Mouse (Mus musculus): ENCODE data around the gene Ndufaf1. TPM values are rescaled to one million over a fixed set of nuclear protein-coding genes. Genes with fewer than 3 reads are reported as not detected.
"Not testable (repeated sequence)": the region's sequence is repeated elsewhere in the genome, so short reads cannot be mapped to it uniquely, and the experiment has no call there.

The Ndufaf1 gene
- polyA plus RNA-seq, 1 experiment from 2014 or later, result 39.5 TPM

- H3K9ac ChIP-seq (replicated peaks; ENCODE audit: low read depth, low read length), result no peak overlapping the region
- no peak overlapping the region for H3K27ac ChIP-seq (ENCODE audit: low read length)
- 78% methylated on average over 9 of the region's 9 CpGs for WGBS
- H3K27me3 ChIP-seq (ENCODE audit: control insufficient read depth, insufficient read depth, low read length), result no peaks in the 10 kb centered on the region
- no peak for ATAC-seq (ENCODE audit: insufficient number of reproducible peaks, insufficient read depth, low FRiP score, low read depth)
- peaks cover 8% of the 10 kb centered on the region for H3K36me3 ChIP-seq (ENCODE audit: control insufficient read depth, insufficient read depth, low read length)
- H3K4me3 ChIP-seq (ENCODE audit: low read depth, low read length), result no peak overlapping the region
- H3K4me1 ChIP-seq (ENCODE audit: control insufficient read depth, insufficient read depth, low read length), result no peaks in the 10 kb centered on the region
- no peak overlapping the region for H3K4me2 ChIP-seq (replicated peaks; ENCODE audit: low read depth, low read length)
- H3K9me3 ChIP-seq (ENCODE audit: control insufficient read depth, low read depth, low read length), result no peaks in the 10 kb centered on the region
Measured at GRCm38 (mm10) chr2:119692003-119692701, 29.5 kb upstream of the Ndufaf1 start.

- Histone ChIP-seq H3K27ac (ENCODE audit: low read length) (no peak overlapping the region), H3K4me3 (ENCODE audit: low read depth, low read length) (no peak overlapping the region), H3K9ac (replicated peaks; ENCODE audit: low read depth, low read length) (no peak overlapping the region), H3K4me1 (ENCODE audit: control insufficient read depth, insufficient read depth, low read length) (no peaks in the 10 kb centered on the region), H3K4me2 (replicated peaks; ENCODE audit: low read depth, low read length) (no peak overlapping the region), H3K27me3 (ENCODE audit: control insufficient read depth, insufficient read depth, low read length) (no peaks in the 10 kb centered on the region), H3K36me3 (ENCODE audit: control insufficient read depth, insufficient read depth, low read length) (peaks cover 9% of the 10 kb centered on the region; the same call in 1 of the 2 replicates), H3K9me3 (ENCODE audit: control insufficient read depth, low read depth, low read length) (no peaks in the 10 kb centered on the region)
- 100% methylated on average over 2 of the region's 2 CpGs for WGBS
- no peak for ATAC-seq (ENCODE audit: insufficient number of reproducible peaks, insufficient read depth, low FRiP score, low read depth)
Measured at GRCm38 (mm10) chr2:119683706-119684105, 21.1 kb upstream of the Ndufaf1 start.

GRCm38 (mm10) chr2:119675831-119676230 is 13.2 kb upstream of the Ndufaf1 start:
- H3K9ac ChIP-seq (replicated peaks; ENCODE audit: low read depth, low read length), result peak overlapping the region; percentile 97
- H3K4me1 ChIP-seq (ENCODE audit: control insufficient read depth, insufficient read depth, low read length), result 0 out of 2 replicates have a peak, but pooled peaks cover 3% of the 10 kb centered on the region
- peak overlapping the region; percentile 76 for H3K4me2 ChIP-seq (replicated peaks; ENCODE audit: low read depth, low read length)
- no peaks in the 10 kb centered on the region for H3K27me3 ChIP-seq (ENCODE audit: control insufficient read depth, insufficient read depth, low read length)
- H3K27ac ChIP-seq (ENCODE audit: low read length), result no peak overlapping the region
- H3K4me3 ChIP-seq (ENCODE audit: low read depth, low read length), result peak overlapping the region; percentile 99
- ATAC-seq (ENCODE audit: insufficient number of reproducible peaks, insufficient read depth, low FRiP score, low read depth), result no peak
- no peaks in the 10 kb centered on the region; the same call in 1 of the 2 replicates for H3K36me3 ChIP-seq (ENCODE audit: control insufficient read depth, insufficient read depth, low read length)
- H3K9me3 ChIP-seq (ENCODE audit: control insufficient read depth, low read depth, low read length), result no peaks in the 10 kb centered on the region
- 6% methylated on average over 5 of the region's 5 CpGs for WGBS

- Histone ChIP-seq H3K9ac (replicated peaks; ENCODE audit: low read depth, low read length) (peak overlapping the region; percentile 97), H3K4me3 (ENCODE audit: low read depth, low read length) (peak overlapping the region; percentile 99), H3K9me3 (ENCODE audit: control insufficient read depth, low read depth, low read length) (no peaks in the 10 kb centered on the region), H3K27me3 (ENCODE audit: control insufficient read depth, insufficient read depth, low read length) (no peaks in the 10 kb centered on the region), H3K4me1 (ENCODE audit: control insufficient read depth, insufficient read depth, low read length) (0 out of 2 replicates have a peak, but pooled peaks cover 3% of the 10 kb centered on the region), H3K4me2 (replicated peaks; ENCODE audit: low read depth, low read length) (peak overlapping the region; percentile 76), H3K27ac (ENCODE audit: low read length) (peak overlapping the region; percentile 78; the same call in 1 of the 2 replicates), H3K36me3 (ENCODE audit: control insufficient read depth, insufficient read depth, low read length) (no peaks in the 10 kb centered on the region; the same call in 1 of the 2 replicates)
- WGBS, result under 1% methylated on average over 39 of the region's 39 CpGs
- ATAC-seq (ENCODE audit: insufficient number of reproducible peaks, insufficient read depth, low FRiP score, low read depth), result peak; percentile 81
Measured at GRCm38 (mm10) chr2:119675215-119675784, 12.7 kb upstream of the Ndufaf1 start.

GRCm38 (mm10) chr2:119674525-119675214 is 12.0 kb upstream of the Ndufaf1 start, which contains the start of gene Rtf1:
Gene Rtf1, plus strand, starts transcription at chr2:119675068.
- Histone ChIP-seq H3K4me2 (replicated peaks; ENCODE audit: low read depth, low read length) (peak within 1 kb of the TSS; percentile 76), H3K27ac (ENCODE audit: low read length) (peak within 1 kb of the TSS; percentile 86), H3K9ac (replicated peaks; ENCODE audit: low read depth, low read length) (peak within 1 kb of the TSS; percentile 97), H3K4me3 (ENCODE audit: low read depth, low read length) (peak within 1 kb of the TSS; percentile 99), H3K4me1 (ENCODE audit: control insufficient read depth, insufficient read depth, low read length) (0 out of 2 replicates have a peak, but pooled peaks cover 3% of the 10 kb centered on the region), H3K9me3 (ENCODE audit: control insufficient read depth, low read depth, low read length) (no peaks in the 10 kb centered on the region), H3K36me3 (ENCODE audit: control insufficient read depth, insufficient read depth, low read length) (no peaks in the 10 kb centered on the region; the same call in 1 of the 2 replicates), H3K27me3 (ENCODE audit: control insufficient read depth, insufficient read depth, low read length) (no peaks in the 10 kb centered on the region)
- WGBS, result under 1% methylated on average over 51 of the region's 58 CpGs
- ATAC-seq (ENCODE audit: insufficient number of reproducible peaks, insufficient read depth, low FRiP score, low read depth), result peak; percentile 96

- no peaks in the 10 kb centered on the region for H3K27me3 ChIP-seq (ENCODE audit: control insufficient read depth, insufficient read depth, low read length)
- H3K9me3 ChIP-seq (ENCODE audit: control insufficient read depth, low read depth, low read length), result no peaks in the 10 kb centered on the region
- no peak overlapping the region for H3K4me3 ChIP-seq (ENCODE audit: low read depth, low read length)
- no peak for ATAC-seq (ENCODE audit: insufficient number of reproducible peaks, insufficient read depth, low FRiP score, low read depth)
- 17% methylated on average over 7 of the region's 7 CpGs for WGBS
- no peak overlapping the region for H3K27ac ChIP-seq (ENCODE audit: low read length)
- H3K4me2 ChIP-seq (replicated peaks; ENCODE audit: low read depth, low read length), result no peak overlapping the region
- H3K4me1 ChIP-seq (ENCODE audit: control insufficient read depth, insufficient read depth, low read length), result 0 out of 2 replicates have a peak, but pooled peaks cover under 1% of the 10 kb centered on the region
- no peak overlapping the region for H3K9ac ChIP-seq (replicated peaks; ENCODE audit: low read depth, low read length)
- H3K36me3 ChIP-seq (ENCODE audit: control insufficient read depth, insufficient read depth, low read length), result no peaks in the 10 kb centered on the region
Measured at GRCm38 (mm10) chr2:119669010-119669409, 6.4 kb upstream of the Ndufaf1 start.

- H3K4me3 ChIP-seq (ENCODE audit: low read depth, low read length); H3K4me1 ChIP-seq (ENCODE audit: control insufficient read depth, insufficient read depth, low read length); H3K27me3 ChIP-seq (ENCODE audit: control insufficient read depth, insufficient read depth, low read length); H3K36me3 ChIP-seq (ENCODE audit: control insufficient read depth, insufficient read depth, low read length); ATAC-seq (ENCODE audit: insufficient number of reproducible peaks, insufficient read depth, low FRiP score, low read depth); H3K27ac ChIP-seq (ENCODE audit: low read length); H3K4me2 ChIP-seq (replicated peaks; ENCODE audit: low read depth, low read length); H3K9me3 ChIP-seq (ENCODE audit: control insufficient read depth, low read depth, low read length); H3K9ac ChIP-seq (replicated peaks; ENCODE audit: low read depth, low read length): not testable (repeated sequence)
- WGBS, result 73% methylated on average over 19 of the region's 23 CpGs
Measured at GRCm38 (mm10) chr2:119665744-119666143, 3.1 kb upstream of the Ndufaf1 start.

- no peak overlapping the region for H3K4me3 ChIP-seq (ENCODE audit: low read depth, low read length)
- no peak overlapping the region for H3K4me2 ChIP-seq (replicated peaks; ENCODE audit: low read depth, low read length)
- no peak for ATAC-seq (ENCODE audit: insufficient number of reproducible peaks, insufficient read depth, low FRiP score, low read depth)
- H3K36me3 ChIP-seq (ENCODE audit: control insufficient read depth, insufficient read depth, low read length), result peaks cover 78% of the 10 kb centered on the region
- H3K9ac ChIP-seq (replicated peaks; ENCODE audit: low read depth, low read length), result no peak overlapping the region
- no peak overlapping the region for H3K27ac ChIP-seq (ENCODE audit: low read length)
- 89% methylated on average over 5 of the region's 5 CpGs for WGBS
- H3K27me3 ChIP-seq (ENCODE audit: control insufficient read depth, insufficient read depth, low read length), result no peaks in the 10 kb centered on the region
- H3K9me3 ChIP-seq (ENCODE audit: control insufficient read depth, low read depth, low read length), result no peaks in the 10 kb centered on the region
- H3K4me1 ChIP-seq (ENCODE audit: control insufficient read depth, insufficient read depth, low read length), result no peaks in the 10 kb centered on the region
Measured at GRCm38 (mm10) chr2:119644254-119644653, 18.4 kb downstream of the Ndufaf1 start.

Data from stomach, embryonic 14.5 days (tissue).